Mouse (Mus musculus) midbrain, embryonic 12.5 days (tissue): ENCODE measurements around the gene Olfr297. TPM values are rescaled to one million over a fixed set of nuclear protein-coding genes. Genes with fewer than 3 reads are reported as not detected.

Experiments
- ATAC-seq: fragments of 200-750 bp; cut with Nextera tagmentation; 2 replicates; pipeline ENCODE4 v1.8.0; 2017; ENCODE audit warnings: low read depth, moderate TSS enrichment, moderate library complexity; ENCODE audit not compliant: low FRiP score
- H3K27ac ChIP-seq: fragments of 300-500 bp; sonication (generic); replicated peaks from 2 replicates; pipeline ENCODE4 v1.5.1; 2016; ENCODE audit warnings: mild to moderate bottlenecking
- H3K27me3 ChIP-seq: fragments of 300-500 bp; sonication (generic); 2 replicates; pipeline ENCODE4 v1.6.1; 2016; ENCODE audit warnings: mild to moderate bottlenecking
- H3K36me3 ChIP-seq: fragments of 300-500 bp; sonication (generic); 2 replicates; pipeline ENCODE4 v1.6.1; 2016
- H3K4me1 ChIP-seq: fragments of 300-500 bp; sonication (generic); 2 replicates; pipeline ENCODE4 v1.6.1; 2016
- H3K4me2 ChIP-seq: fragments of 300-500 bp; sonication (generic); replicated peaks from 2 replicates; pipeline ENCODE4 v1.6.1; 2016; ENCODE audit warnings: mild to moderate bottlenecking, moderate library complexity
- H3K4me3 ChIP-seq: fragments of 300-500 bp; sonication (generic); 2 replicates; pipeline ENCODE4 v1.5.1; 2016; ENCODE audit warnings: mild to moderate bottlenecking
- H3K9ac ChIP-seq: fragments of 300-500 bp; sonication (generic); replicated peaks from 2 replicates; pipeline ENCODE4 v1.6.1; 2016; ENCODE audit warnings: mild to moderate bottlenecking, moderate library complexity
- H3K9me3 ChIP-seq: fragments of 300-500 bp; sonication (generic); 2 replicates; pipeline ENCODE4 v1.6.1; 2016; ENCODE audit warnings: mild to moderate bottlenecking
- WGBS: fragments of 180-500 bp; shearing (Covaris S2); methylation state at CpG from one replicate; pipeline ENCODE4 v1.1.7; 2016; 5-methylcytosine and 5-hydroxymethylcytosine counted together
- polyA plus RNA-seq: library from polyadenylated mRNA; unstranded; fragments of >200 nt; fragmentation: Nextera tagmentation; extraction: Ambion mirVana; gene quantifications from 2 replicates; pipeline ENCODE4 v1.2.1, GENCODE M21; 2016

Gene Olfr297
- not detected in 2 replicates for polyA plus RNA-seq

- Histone ChIP-seq H3K27ac (no peak within 1 kb of the TSS), H3K36me3 (no peaks in the 10 kb centered on the region), H3K9me3 (no peaks in the 10 kb centered on the region), H3K4me2 (no peak within 1 kb of the TSS), H3K4me3 (no peak within 1 kb of the TSS), H3K4me1 (no peaks in the 10 kb centered on the region), H3K27me3 (no peaks in the 10 kb centered on the region), H3K9ac (no peak within 1 kb of the TSS)
- ATAC-seq: no peak
These were observed at the start of gene Olfr297 for GRCm38 (mm10) chr7:86519668-86520067. Gene Olfr297 (plus strand): TSS chr7:86519968.

- H3K4me3 ChIP-seq: no peak within 1 kb of the TSS
- H3K9ac ChIP-seq: no peak within 1 kb of the TSS
- no peak within 1 kb of the TSS for H3K4me2 ChIP-seq
- no peak within 1 kb of the TSS for H3K27ac ChIP-seq
- H3K36me3 ChIP-seq: no peaks in the 10 kb centered on the region
- H3K27me3 ChIP-seq: no peaks in the 10 kb centered on the region
- ATAC-seq: no peak
- H3K4me1 ChIP-seq: no peaks in the 10 kb centered on the region
- no peaks in the 10 kb centered on the region for H3K9me3 ChIP-seq
- WGBS: 81% methylated on average over 1 of the region's 1 CpGs
These were observed 27.4 kb upstream of the Olfr297 start, which contains the start of gene Olfr298 for GRCm38 (mm10) chr7:86492384-86492783. Gene Olfr298 (minus strand): TSS chr7:86492484.

Other genes starting within 250 kb of the Olfr297 start
- not detected in 2 replicates for gene Olfr310, start 242.8 kb upstream of the Olfr297 start, polyA plus RNA-seq
- not detected in 2 replicates for gene Olfr309, start 206.3 kb upstream of the Olfr297 start, polyA plus RNA-seq
- gene Olfr308, start 194.3 kb upstream of the Olfr297 start, polyA plus RNA-seq: not detected in 2 replicates
- gene Olfr307, start 182.4 kb upstream of the Olfr297 start, polyA plus RNA-seq: not detected in 2 replicates
- gene Olfr305, start 153.0 kb upstream of the Olfr297 start, polyA plus RNA-seq: not detected in 2 replicates
- gene Olfr304, start 133.3 kb upstream of the Olfr297 start, polyA plus RNA-seq: not detected in 2 replicates
- gene Olfr303, start 122.2 kb upstream of the Olfr297 start, polyA plus RNA-seq: not detected in 2 replicates
- gene Olfr301, start 116.1 kb upstream of the Olfr297 start, polyA plus RNA-seq: not detected in 2 replicates
- not detected in 2 replicates for gene Olfr299, start 60.0 kb upstream of the Olfr297 start, polyA plus RNA-seq
- not detected in 2 replicates for gene Olfr298, start 27.5 kb upstream of the Olfr297 start, polyA plus RNA-seq
- gene Olfr295, start 63.9 kb downstream of the Olfr297 start, polyA plus RNA-seq: not detected in 2 replicates
- not detected in 2 replicates for gene Olfr294, start 96.7 kb downstream of the Olfr297 start, polyA plus RNA-seq
- not detected in 2 replicates for gene Olfr293, start 129.1 kb downstream of the Olfr297 start, polyA plus RNA-seq
- not detected in 2 replicates for gene Olfr292, start 168.4 kb downstream of the Olfr297 start, polyA plus RNA-seq